Mouse (Mus musculus) gastrocnemius, postnatal 4 days (tissue): ENCODE data around the gene Dynll1. TPM values are rescaled to one million over a fixed set of nuclear protein-coding genes. Genes with fewer than 3 reads are reported as not detected.

Source experiments
- DNase-seq, 2 experiments: peaks; one replicate each; pipeline ENCODE4 v3.0.0; 2021 to 2022; ENCODE audit warnings: low spot score in 2 of 2, mixed read lengths in 2 of 2
- total RNA-seq, 2 experiments: library from RNA; stranded (reverse); gene quantifications; 2 replicates each; pipeline ENCODE4 v1.2.3; 2021

Gene Dynll1
- total RNA-seq, 2 experiments from 2014 or later: 314 to 330 TPM

DNA sequence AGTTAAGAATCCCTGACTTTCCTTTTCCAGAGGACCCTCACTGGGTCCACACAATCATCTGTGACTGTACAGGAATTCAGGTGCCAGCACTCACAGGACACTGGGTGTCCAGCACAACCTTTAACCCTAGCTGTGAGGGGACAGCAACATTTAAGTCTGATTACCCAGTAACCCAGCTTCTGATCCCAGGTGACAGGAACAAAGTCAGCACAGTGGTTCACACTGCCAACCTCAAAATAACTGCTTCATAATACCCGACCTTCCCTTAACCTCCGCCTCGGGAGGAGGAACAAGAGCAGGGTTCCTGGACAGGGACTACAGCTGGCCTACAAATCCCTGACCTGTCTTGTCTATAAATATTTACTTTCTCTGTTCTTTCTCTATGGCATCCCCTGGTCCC, 32.5 kb downstream of the Dynll1 start:
- no peak for DNase-seq

- no peak for DNase-seq
These were observed 33.2 kb downstream of the Dynll1 start for GRCm38 (mm10) chr5:115267469-115268045.

DNA sequence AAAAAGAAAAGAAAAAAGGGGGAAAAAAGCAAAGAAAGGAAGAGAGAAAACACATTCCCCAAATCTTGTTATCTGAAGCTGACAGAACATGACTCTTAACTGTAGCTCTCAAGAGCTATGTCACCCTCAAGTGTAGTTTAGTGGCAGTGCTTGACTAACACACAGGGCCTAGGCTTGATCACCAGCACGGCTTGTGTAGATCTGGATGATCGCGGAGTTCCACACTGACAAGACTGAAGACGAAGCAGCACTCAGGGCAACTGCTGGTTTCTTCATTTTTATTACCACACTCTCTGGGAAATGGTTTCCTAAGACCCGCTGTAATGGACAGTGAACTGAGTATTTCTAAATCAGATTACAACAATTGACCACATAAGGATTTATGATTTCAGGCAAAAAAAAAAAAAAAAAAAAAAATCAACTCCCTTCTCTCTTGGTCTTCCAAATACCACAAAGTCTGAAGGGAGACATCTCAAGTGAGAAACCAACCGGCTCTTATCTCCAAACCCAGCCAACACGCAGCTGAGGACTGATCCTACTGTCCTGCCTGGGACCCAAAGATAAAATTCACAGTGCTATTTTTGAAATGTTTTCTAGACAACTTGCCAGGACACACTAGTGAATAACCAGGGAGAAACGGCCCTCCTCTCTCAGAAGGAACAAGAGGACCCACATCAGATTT, 33.9 kb downstream of the Dynll1 start:
- DNase-seq: no peak

GRCm38 (mm10) chr5:115266340-115266739, 34.5 kb downstream of the Dynll1 start:
- DNase-seq: no peak

DNA sequence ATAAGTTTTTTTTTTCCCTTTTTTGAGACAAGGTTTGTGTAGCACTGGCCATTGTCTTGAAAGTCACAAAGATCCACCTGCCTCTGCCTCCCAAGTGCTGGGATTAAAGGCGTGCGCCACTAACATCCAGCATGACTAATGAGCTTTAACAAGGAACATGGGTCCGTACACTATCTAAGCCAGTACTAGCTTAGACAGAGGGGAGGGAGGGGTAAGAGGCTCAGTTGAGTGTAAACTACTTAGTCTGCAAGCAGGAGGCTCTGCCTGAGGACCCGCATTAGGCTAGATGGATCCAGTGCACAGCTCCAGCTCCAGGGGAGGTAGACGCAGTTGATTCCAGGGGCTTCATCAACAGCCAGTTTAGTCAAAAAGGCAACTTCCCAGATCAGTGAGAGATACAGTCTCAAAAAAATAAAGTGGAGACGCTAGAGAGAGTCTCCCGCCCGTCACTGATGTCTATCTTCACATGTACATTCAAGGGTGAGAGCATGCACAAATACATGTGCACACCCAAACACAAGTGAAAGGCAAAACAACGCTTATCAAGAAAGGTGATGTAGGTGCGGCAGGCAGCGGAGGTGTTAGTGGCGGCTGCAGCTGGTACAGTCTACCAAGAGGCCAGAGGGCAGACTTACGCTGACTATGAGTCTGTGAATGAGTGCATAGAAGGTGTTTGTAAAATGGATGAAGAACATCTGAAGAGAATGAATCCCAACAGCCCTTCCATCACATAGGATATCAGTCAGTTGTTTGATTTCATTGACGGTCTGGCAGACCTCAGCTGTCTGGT, 38.1 kb downstream of the Dynll1 start:
- no peak for DNase-seq

GRCm38 (mm10) chr5:115261880-115262279, 38.9 kb downstream of the Dynll1 start:
- DNase-seq: no peak

DNA sequence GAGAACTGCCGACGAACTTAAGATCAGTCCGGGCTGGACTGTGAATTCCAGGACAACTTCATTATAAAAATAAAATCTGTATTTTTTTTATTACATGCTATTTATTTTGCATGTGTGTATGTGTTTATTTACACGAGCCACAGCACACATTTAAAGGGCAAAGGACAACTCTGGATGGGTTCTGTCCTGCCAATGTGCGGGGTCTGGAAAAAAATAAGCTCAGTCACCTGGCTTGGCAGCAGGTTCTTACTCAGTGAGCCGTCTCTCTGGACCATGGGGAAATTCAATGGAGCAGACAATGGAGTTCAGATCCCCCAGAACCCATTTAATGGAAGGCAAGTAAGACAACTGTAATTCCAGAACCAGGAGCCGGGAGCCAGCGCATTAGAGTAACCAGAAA, 39.7 kb downstream of the Dynll1 start:
- no peak for DNase-seq

DNA sequence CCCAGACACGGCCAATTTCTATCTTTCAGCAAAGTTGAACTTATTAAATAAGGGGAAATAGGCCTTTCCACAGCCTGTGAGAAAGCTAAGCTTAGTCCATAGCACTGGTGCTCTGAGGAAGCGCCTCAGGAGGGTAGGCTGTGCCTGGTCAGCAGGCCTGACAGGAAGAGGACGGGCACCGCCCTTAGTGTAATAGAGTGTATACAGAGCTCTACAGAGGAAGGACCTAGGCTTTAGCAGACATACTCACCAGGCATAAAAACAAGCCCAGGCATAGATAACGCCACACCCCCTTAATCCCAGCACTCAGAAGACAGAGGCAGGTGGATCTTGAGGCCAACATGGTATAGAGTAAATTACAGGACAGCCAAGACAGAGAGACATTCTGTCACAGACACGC, 40.4 kb downstream of the Dynll1 start:
- DNase-seq: no peak

GRCm38 (mm10) chr5:115256909-115257546, 43.8 kb downstream of the Dynll1 start:
- no peak for DNase-seq

- no peak for DNase-seq
These were observed 45.3 kb downstream of the Dynll1 start for GRCm38 (mm10) chr5:115255472-115255871.

Other genes starting within 250 kb of the Dynll1 start
- not detected for gene Gm10401, start 202.7 kb downstream of the Dynll1 start, total RNA-seq
- gene Acads, start 181.7 kb downstream of the Dynll1 start, total RNA-seq: 10 to 100 TPM; 74.6 to 78.1 TPM
- gene Unc119b, start 166.0 kb downstream of the Dynll1 start, total RNA-seq: 10 to 100 TPM; 19.9 to 20.3 TPM
- gene Mlec, start 142.8 kb downstream of the Dynll1 start, total RNA-seq: 100 to 1,000 TPM; 198 to 217 TPM
- gene Cabp1, start 106.6 kb downstream of the Dynll1 start, total RNA-seq: 1 to 10 TPM; 4.2 to 5.1 TPM
- gene Pop5, start 65.2 kb downstream of the Dynll1 start, total RNA-seq: 10 to 100 TPM; 20.2 to 25.0 TPM
- gene Rnf10, start 28.1 kb downstream of the Dynll1 start, total RNA-seq: 100 to 1,000 TPM; 196 TPM
- gene Coq5, start 21.3 kb downstream of the Dynll1 start, total RNA-seq: 10 to 100 TPM; 57.8 to 64.2 TPM
- 10 to 100 TPM; 38.2 to 42.8 TPM for gene Srsf9, start 26.2 kb upstream of the Dynll1 start, total RNA-seq
- gene Gatc, start 40.2 kb upstream of the Dynll1 start, total RNA-seq: 10 to 100 TPM; 19.5 to 21.6 TPM
- gene Triap1, start 40.2 kb upstream of the Dynll1 start, total RNA-seq: 10 to 100 TPM; 19.7 to 22.8 TPM
- gene Cox6a1, start 48.0 kb upstream of the Dynll1 start, total RNA-seq: 100 to 1,000 TPM; 236 to 243 TPM
- gene Msi1, start 128.6 kb upstream of the Dynll1 start, total RNA-seq: 1 to 10 TPM; 6.2 to 6.5 TPM
- not detected for gene Pla2g1b, start 165.3 kb upstream of the Dynll1 start, total RNA-seq
- gene Sirt4, start 183.7 kb upstream of the Dynll1 start, total RNA-seq: 10 to 100 TPM; 13.4 to 16.8 TPM
- gene Pxn, start 205.7 kb upstream of the Dynll1 start, total RNA-seq: 100 to 1,000 TPM; 170 to 175 TPM